Mouse (Mus musculus) adrenal gland, adult 8-10 months (tissue): ENCODE data around the gene Hif3a. TPM values are rescaled to one million over a fixed set of nuclear protein-coding genes. Genes with fewer than 3 reads are reported as not detected.

ENCODE experiments used
- DNase-seq: peaks from one replicate; pipeline ENCODE4 v3.0.0; 2022
- total RNA-seq, 4 experiments: library from RNA; stranded (reverse); gene quantifications; 2 replicates each; pipeline ENCODE4 v1.2.4; 2022

Hif3a gene
- total RNA-seq, 4 experiments from 2014 or later: 2.1 to 5.4 (median 3.7) TPM

DNA sequence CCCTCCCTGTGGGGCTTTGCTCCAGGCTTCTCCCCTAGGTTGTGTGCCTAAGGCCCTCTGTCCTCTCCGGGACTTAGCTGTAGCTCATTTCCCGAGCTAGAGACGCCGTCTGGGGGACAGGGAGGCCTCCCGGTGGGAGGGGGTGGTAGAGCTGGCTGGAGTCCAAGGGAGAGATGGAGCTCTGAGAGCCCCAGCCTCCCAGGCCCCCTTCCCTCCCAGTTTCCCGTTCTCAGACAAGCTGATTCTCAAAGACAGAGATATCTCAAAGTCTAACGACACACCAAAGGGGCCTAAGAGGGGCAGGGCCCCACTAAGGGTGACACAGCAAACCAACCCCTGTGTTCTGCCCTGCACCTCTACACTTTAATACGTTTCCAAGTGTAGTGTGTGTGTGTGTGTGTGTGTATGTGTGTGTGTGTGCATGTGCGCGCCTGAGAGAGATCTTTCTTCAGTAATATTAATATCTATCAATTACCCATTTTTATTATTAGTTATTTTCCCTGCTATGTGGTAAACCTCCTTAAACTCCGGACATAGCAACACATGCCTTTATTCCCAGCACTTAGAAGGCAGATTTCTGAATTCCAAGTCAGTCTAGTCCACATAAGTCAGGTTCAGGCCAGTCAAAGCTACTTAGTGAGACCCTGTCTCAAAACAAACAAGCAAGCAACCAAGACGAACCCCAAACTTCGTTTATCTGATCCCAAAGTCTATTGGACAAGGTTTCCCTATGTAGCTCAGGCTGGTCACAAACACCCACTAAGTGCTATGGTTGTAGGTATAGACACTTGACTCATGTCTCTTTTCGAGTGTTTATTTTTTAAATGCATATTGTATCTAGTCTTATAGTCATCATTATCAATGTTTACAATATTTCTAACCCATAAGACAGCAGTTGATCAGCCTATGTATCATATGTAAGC, 5.4 kb downstream of the Hif3a start:
- DNase-seq: no peak

DNA sequence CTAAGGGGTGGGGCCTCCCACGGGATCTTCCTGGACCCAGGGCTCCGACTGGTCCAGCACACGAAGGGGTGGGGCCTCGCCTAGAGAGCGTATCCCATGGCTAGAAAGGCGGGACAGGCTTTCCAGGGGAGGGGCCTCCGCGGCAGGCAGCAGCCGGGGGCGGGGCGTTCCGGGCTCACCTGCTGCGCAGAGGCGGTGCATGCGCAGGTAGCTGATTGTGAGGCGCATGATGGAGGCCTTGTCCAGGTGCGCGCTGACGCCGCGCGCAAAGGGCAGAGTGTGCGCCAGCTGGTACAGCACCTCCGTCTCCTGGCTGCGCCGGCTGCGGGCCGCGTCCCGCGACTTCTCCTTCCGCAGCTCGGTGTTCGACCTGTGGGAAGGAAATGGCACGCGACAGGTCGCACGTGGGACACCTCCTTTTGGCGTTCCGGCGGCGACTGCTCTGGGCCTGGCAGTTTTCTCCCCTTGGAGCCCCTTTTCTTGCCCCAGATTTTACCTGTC, 6.1 kb downstream of the Hif3a start:
- peak; percentile 75 for DNase-seq

DNA sequence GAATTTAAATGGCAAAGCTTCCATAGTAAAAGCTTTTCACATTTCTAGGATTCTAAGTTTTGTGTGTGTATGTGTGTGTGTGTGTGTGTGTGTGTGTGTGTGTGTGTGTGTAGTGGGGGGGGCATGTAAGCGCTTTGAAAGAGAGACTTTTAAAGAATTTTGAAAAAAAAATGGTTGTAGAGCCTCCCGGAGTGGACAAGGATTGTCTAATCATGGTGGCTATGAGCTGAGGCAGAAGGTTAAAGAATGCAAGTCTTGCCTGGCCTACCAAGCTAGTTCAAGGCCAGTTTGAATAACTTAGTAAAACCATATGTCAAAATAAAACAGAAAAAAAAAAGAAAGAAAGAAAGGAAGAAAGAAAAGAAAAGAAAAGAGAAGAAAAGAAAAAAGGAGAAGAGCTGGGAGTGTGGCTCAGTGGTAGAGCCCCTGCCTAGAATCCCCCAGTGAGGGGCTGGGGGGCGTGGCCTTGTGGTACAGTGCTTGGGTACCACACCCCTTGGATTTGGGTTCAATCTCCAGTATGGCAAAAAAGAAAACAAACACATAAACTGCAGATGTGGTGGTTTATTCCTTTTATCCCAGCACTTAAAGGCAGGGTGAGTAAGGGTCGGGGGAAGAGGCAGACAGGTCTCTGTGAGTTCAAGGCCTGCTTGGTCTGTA, 6.8 kb downstream of the Hif3a start:
- DNase-seq: no peak

DNA sequence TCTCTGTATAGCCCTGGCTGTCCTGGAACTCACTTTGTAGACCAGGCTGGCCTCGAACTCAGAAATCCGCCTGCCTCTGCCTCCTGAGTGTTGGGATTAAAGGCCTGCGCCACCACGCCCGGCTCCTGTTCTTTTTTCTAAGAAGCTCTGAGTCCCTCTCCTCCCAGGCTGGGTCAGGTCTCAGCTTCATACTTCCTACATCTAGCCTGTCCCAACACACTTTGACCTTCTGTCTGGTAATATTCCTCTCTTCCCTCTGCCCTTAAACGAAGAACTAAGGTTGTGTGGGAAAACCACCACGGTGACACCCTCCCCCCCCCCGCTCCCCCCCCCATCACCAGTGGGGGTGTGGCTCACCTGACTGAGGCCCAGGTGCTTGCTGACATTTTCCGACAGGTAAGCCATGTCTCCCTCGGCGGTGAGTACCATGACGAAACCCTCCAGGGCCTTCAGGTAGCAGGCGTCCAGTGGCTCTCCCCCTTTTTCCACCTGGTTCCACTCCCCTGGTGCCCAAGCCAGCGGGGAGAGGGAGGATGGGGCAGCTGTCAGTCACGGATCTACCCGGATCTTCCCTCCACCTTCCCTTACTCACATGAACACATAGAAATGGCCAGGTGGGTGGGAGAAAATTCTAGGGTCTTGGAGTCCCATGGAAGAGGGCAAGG, 7.8 kb downstream of the Hif3a start:
- DNase-seq: no peak

DNA sequence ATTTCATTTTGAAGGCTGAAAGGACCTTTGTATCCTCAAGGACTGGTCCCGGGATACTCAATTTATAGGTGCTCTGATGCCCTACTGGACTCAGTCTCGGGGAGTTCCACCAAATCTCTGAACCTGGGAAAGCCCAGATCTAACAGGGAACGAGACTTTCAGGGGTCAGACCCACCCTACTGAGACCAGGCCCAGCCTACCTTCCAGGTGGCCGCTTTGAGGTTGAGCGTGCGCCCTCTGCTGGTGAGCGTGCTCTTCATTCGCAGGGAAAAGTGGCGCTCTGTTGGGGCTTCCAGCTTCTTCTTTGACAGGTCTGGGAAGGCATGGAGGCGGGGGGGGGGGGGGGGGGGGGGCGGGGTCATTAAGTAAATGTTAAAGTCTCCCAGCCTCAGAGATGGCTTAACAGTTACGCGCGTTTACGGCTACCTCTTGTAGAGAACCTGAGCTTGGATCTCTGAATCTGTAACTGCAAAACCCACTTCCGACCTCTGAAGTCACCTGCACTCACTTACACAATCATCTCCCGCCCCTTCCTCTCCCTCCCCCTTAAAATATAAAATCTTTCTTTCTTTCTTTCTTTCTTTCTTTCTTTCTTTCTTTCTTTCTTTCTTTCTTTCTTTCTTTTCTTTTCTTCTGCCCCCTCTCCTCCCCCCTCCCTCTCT, 11.2 kb downstream of the Hif3a start:
- DNase-seq: no peak

DNA sequence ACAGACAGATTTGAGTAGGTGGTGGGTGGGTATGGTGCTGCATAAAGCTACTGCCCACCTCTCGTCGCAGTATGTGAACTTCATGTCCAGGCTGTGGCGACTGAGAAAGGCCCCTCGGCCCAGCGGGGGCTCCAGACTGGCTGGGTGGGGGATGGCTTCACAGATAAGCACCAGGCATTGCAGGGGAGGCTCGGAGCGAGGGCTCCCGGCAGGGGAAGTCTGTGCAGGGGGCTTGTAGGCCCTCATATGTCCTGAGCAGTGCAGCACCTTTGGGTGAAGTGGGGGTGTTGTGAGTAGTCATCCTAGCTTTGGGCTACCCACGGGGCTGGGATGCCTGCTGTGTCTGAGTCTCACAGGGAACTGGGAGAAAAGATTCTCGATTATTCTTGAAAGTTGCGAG, 11.7 kb downstream of the Hif3a start:
- no peak for DNase-seq

DNA sequence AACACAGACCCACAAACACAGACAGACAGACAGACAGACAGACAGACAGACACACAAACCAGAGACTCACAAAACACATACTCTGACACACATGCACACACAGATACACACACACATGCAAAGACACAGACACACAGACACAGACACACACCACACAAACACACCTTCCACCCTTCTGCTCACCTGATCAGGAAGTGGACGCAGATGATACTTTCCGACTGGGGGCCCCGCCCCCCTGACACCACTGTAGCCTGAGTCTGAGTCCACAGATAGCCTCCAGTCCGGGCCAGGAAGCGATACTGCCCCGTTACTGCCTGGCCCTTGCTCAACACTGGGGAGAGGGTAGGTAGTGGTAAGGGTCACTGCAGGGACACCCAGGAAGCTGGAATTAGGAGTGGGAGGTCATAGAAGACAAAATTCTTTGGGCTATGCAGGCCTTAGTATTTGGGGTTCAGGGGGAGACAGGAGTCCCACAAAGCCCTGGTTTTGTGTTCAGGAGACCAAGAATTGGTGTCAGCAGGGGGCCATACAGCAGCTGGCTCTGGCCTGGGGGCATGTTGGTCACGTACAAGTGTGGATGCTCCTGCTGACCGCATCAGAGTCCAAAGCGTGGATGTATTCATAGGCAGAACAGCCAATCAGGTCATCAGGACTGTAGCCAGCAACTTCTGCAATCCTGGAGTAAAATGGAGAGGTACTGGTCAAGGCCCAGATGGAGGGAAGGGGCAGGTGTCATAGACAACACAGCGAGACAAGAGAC, 13.6 kb downstream of the Hif3a start:
- DNase-seq: no peak

DNA sequence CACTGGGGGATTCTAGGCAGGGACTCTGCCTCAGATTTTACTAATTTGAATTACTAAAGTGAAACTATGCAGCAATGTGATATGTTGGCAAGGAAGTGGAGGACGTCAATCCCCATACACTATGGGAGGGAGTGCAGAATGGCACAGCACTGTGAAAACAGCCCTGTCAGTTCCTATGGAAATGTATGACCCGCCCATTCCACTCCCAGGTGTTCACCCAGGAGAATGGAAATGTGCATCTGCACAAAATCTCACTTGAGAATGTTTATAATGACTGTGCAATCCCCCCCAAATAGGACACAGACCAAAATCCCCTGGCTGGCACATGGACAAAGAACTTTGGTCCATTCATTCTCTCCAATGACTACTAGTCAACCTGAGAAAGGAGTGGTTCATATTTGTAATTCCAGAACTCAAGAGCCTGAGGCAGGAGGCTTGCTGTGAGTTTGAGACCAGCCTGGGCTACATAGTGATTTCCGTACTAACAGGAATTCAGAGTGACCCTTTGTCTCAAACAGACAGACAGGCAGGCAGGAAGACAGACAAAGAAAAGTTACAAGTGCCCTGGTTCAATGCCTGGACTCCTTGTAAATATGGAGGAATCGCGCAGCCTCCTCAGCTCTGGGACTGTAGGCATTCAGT, 15.1 kb downstream of the Hif3a start:
- DNase-seq: no peak

DNA sequence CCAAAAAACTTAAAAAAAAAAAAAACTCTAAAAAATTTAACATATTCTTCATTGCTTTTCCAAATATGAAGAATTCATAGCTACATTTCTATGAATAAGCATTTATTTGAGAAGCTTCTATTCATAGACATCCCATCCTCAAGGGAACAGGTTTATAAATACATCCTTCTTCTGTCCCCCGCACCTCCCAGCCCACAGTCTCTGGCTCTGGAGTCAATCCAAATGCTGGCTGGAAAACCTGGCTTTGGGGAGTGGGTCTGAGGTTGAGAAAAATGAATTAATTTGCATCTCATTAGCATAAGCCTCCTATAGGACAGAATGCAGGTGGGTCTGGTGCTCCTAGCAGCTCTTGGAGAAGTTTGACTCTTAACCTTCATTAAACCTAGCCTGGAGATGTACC, 16.5 kb downstream of the Hif3a start:
- DNase-seq: no peak

DNA sequence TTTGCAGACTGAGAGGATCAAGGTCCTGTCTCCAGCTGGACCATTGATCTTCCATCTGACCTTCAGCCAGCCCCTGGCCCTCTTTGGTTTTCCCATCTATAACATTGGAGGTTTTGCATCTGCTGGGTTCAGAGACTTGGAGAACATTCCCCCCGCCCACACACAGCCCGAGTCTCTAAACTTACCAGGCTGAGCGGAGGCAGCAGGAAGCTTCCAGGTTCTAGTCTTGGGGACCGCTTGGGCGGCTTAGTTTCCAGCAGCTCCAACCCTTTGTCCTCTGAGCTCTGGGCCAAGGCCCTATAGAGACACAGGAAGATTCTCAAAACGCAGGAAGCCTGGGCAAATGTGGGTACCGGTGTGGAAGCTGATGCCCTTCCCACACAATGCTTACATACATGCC, 22.9 kb downstream of the Hif3a start:
- DNase-seq: no peak

DNA sequence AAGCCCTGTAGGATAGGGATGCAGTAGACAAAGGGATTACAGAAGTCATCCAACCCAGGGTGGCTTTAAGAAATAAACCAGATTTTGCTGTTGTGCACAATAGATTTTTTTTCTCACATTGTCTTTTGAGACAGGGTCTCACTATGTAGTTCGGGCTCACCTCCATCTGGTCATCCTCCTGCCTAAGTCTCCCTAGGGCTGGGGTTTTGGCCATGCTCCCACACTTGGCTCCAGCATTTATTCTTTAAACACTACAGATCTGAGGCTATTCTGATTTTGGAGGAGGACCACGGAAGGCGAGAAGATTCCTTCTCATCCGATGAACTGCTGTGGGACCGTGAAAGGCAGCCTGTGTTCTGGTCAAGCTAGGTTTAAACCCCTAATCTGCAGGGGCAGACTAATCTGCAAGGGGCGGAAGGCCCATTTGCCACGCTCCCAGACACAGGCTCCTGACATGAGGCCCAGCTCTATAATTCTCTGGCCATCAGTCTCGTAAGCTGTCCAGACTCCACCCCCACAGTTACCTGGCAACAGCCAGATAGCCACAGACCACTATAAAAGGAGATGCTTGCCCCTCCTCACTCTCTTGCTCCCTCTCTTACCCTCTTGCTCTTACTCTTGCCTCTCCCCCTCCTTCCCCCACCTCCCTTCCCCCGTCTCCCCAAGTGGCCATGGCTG, 24.1 kb downstream of the Hif3a start:
- no peak for DNase-seq

DNA sequence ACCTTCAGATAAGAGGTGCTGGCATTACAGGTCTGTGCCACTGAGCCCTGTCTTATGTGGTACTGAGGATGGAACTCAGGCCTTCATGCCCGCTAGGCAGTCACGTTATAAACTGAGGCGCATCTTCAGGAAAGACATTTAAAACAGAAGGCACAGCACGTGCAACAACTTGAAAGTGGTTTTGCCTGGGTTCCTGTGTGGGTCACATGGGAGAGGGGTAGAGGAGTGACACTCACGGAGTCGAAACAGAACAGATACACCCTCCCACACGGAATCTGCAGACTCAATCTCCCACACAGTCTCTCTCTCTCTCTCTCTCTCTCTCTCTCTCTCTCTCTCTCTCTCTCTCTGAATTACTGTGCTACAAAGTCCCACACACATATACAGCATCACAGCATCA, 32.0 kb downstream of the Hif3a start:
- no peak for DNase-seq

DNA sequence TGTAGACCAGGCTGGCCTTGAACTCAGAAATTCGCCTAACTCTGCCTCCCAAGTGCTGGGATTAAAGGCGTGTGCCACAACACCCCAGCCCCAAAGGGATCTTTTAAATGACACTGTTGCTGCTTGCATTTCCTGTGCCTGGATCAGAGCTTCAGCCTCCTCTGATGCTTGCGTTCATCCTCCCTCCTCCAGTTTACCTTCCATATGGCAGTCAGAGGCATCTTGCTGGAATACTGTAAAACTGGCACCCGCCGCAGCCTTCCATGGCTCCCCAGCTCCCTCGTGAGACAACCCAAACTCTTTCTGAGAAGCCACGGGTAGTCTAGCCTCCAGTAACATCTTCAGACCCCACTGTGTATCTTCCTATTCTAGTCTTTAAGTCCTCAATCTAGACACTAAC, 33.3 kb downstream of the Hif3a start:
- no peak for DNase-seq

DNA sequence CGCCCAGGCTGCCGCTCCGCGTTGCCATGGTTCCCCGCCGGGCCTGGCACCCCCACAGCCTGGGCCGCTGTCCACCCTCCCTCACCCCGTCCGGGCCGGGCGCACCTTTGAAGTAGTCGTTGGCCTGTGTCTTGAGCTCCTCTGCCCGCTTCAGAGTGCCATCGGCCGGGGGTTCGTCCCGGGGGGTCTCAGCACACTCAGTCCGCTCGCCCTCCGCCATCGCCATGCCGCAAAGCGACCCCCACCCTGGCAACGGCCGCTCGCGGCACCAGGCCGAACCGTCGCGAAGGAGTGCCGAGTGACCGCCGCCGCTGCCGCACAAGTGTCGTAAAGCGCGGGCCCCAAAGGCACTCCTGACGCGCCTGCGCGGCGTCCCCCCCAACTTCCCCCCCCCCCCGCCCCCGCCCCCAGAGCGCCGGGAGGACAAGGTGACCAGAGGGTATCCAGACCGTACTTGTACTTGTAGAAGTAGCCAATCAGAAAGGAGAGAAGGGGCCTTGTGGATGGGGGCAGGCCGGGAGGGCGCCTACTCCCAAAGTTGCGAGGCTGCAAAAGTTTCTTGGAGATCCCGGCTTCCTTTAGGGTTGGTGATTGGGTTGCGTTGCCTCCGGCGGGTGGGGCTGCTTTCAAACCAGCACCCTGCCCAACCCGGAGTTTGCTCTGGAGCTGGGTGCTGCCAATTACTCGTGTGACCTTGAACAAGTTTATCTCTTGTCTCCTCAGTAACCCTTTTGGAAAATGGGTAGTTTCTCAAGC, 34.5 kb downstream of the Hif3a start, which contains the start of gene Ppp5c:
Ppp5c (minus strand) TSS at position 337 of the 756 bp plus-strand sequence.
- DNase-seq: peak; percentile 88

DNA sequence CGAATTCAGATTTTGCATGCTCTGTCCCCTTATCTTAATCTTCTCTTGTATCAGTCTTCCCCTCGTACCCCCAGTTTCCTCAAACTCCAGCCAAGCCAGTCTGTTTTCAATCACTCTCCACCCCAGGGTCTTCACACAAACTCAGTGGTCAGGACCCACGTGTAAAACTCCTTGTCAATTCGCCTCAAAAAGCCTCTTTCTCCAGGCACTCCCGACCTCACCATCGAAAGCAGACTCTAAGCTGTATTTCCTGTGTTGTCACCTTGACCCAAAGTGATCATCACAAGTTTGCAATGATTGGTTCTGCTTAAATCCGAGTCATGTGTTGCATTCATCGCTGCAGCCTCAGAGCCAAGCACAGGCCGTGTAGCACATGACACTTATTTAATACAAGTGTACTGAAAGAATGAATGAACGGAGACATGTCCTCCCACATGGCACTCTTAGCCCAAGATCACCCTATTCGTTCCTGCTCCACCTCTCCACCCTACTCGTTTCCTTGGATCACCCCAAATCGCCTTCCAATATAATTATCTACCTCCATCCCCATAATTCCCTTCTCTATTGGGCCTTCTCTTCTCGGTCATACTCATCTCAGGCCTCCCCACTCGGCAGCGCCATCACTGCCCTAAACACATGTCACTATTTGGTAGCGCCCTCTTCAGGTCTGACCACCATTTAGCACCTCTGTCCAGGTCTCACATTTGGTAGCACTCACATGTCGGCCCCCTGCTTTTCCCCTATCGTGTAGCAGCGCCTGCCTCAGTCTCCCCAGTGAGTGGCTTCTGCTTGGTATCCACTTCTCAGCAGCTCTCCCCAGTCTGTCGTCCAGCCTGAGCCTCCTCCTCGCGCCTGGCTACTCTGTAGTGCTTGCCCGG, 35.3 kb downstream of the Hif3a start:
- DNase-seq: peak; percentile 68

DNA sequence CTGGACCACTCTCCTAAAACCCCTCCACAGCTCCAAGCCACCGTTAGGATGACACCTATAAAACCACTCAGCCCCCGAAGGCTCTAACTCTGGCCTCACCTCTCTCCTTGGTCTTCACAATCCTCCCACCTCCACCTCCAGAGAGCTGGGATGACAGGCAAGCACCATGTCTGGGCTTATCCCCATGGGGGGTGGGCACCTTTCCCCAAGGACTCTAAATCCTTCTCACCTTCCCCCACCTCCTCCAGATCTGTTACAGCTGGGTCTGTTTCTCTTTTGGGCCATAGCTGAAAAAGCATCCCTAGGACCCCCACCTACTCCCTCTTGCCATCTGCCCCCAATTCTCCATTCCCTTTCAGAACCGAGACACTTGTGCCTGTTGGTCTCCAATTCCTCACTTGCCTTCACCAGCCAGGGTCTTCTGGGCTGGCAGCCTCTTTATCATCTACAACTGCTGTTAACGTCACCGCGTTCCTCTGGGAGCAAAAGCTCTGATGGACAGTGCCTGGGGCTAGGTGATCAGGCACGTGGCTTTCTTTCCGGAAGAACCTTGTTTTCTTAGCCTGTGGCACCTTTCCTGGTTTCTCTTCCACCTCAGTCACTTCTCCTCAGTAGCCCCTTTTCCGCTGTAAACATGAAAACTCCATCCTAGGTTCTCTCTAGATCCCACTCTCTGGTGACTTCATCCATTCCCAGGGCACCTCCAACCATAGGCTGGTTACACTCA, 36.2 kb downstream of the Hif3a start:
- DNase-seq: no peak

DNA sequence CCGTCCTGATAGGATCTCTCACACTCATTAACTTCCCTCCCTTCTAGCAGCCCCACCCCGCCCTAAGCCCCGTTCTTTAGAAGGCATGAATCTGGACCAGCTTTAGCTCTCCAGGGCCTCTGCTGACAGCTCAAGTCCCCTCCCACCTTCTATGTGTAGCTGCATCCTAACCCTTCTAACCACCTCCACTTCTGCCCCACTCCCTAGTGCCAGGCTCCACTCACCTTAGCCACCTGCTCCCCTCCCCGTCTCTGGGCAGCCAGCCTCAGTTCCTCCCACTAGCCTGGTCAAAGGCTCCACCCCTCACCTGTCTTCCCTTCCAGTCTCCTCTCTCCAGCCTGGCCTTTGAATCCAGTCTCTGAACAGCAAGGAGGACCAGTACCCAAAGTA, 36.7 kb downstream of the Hif3a start:
- no peak for DNase-seq
